Mouse (Mus musculus) ovary, adult 10 weeks (tissue): ENCODE measurements around the gene Gm13769. TPM values are rescaled to one million over a fixed set of nuclear protein-coding genes. Genes with fewer than 3 reads are reported as not detected.

ENCODE experiments used
- polyA plus RNA-seq: library from polyadenylated mRNA; stranded (reverse); fragments of 350-450 nt; fragmentation: Illumina TruSeq; extraction: RNeasy Lipid Tissue Mini Kit (QIAGEN cat#74804); gene quantifications from one replicate; pipeline ENCODE4 v1.2.3, GENCODE M21; 2014

The Gm13769 gene
- polyA plus RNA-seq = not detected

DNA sequence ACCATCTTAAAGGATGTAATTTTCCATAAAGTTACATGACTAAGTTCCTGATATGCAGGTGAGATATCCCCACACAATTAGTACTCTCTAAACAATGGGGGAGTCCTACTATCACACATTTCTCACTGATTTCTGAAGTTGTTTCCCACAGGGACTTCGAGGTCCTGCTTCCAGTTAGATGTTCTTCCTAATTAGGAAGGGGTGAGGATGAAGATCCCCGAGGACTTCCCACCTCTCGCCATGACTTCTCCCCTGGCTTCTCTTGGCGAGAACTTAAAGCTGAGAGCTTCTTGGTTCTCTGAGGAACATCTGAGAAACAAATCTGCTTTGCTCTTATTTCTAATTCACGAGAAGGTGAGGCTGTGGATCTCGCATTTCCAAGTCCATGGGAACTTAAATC lies at the start of gene Gm13769:
TSS of gene Gm13769 (plus strand) at position 301 of the 400 bp plus-strand sequence.

DNA sequence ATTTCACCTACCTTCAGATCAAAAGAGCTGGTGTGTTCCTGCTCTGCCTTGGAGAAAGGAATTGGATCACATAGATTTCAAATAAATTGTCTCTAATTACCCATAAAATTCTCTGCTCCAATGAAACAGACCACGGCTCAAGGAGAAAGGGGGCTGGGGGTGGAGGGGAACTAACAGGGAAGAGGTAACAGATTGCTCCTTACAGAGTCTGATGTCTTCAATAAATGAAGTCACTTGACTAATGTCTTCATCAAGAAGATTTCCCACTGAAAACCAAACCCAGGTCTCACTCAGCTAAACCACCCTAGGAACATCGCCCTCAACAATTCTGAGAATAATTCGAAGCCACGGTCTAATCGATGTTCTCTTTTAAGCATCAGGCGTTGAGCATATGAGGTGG lies 29.3 kb upstream of the Gm13769 start, which contains the start of gene Olfr1272:
TSS of gene Olfr1272 (minus strand) at position 101 of the 400 bp plus-strand sequence.

Other genes starting within 250 kb of the Gm13769 start
- gene Olfr1269, start 200.8 kb upstream of the Gm13769 start, polyA plus RNA-seq = not detected
- not detected for gene Olfr32, start 179.9 kb upstream of the Gm13769 start, polyA plus RNA-seq
- not detected for gene Olfr1270, start 169.1 kb upstream of the Gm13769 start, polyA plus RNA-seq
- gene Olfr1506, start 97.7 kb upstream of the Gm13769 start, polyA plus RNA-seq = not detected
- gene Olfr142, start 64.6 kb upstream of the Gm13769 start, polyA plus RNA-seq = not detected
- not detected for gene Olfr1271, start 51.2 kb upstream of the Gm13769 start, polyA plus RNA-seq
- gene Olfr1272, start 29.4 kb upstream of the Gm13769 start, polyA plus RNA-seq = not detected
- not detected for gene Olfr1274-ps, start 76.5 kb downstream of the Gm13769 start, polyA plus RNA-seq